In the genomic region with DNA sequence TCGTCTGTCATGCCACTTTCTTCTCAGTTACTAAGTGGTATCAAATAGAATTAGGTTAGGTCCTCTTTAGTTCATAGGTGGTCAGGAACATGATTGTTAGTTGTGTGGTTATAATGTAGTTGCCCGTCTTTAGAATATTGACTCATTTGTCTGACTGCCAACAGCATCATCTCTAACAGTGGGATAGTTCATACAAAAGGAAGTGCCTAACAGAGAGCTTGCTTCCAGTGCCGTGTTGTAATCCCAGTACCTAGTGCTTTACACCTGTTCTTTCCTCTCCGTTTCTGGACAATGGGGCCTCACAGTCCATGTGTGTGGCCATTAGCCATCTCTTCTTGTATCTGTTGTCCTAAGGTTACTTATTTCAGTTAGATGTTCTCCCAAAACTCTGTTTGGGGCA, we compare ENCODE assay signal across 22 mouse cellular contexts.
DNase-seq lines count a peak whose midpoint lies in the region; ATAC-seq lines count a peak whose summit lies in the region.
"Had no signal": no experiment of that assay in that cellular context is flagged by ENCODE, and none has a peak within 500 bp of the region (broad histone marks: within the 10 kb centered on the region; RNA-seq: fewer than 3 reads in every experiment).

No protein-coding gene starts in this region.

- 66% methylated on average over 4 of the region's 4 CpGs for WGBS in forebrain, embryonic 13.5 days
- 79% methylated on average over 4 of the region's 4 CpGs for WGBS in forebrain, embryonic 11.5 days
- WGBS in hindbrain, embryonic 12.5 days = 67% methylated on average over 4 of the region's 4 CpGs
- WGBS in hindbrain, embryonic 10.5 days = 70% methylated on average over 4 of the region's 4 CpGs
- 41% methylated on average over 4 of the region's 4 CpGs for WGBS in neural tube, embryonic 13.5 days
- WGBS in limb, embryonic 10.5 days = 87% methylated on average over 4 of the region's 4 CpGs

- H3K9me3 ChIP-seq in forebrain, embryonic 13.5 days (replicated peaks) = 0 out of 2 replicates have a peak, but pooled peaks cover 5% of the 10 kb centered on the region
- H3K9me3 ChIP-seq in forebrain, embryonic 11.5 days (ENCODE audit: control insufficient read depth, low read length) = no peaks in the 10 kb centered on the region
- H3K9me3 ChIP-seq in hindbrain, embryonic 12.5 days (replicated peaks) = peaks cover 8% of the 10 kb centered on the region; the same call in 1 of the 2 replicates
- peaks cover 11% of the 10 kb centered on the region; the same call in 1 of the 2 replicates for H3K9me3 ChIP-seq in hindbrain, embryonic 10.5 days
- H3K9me3 ChIP-seq in neural tube, embryonic 13.5 days = peaks cover 9% of the 10 kb centered on the region; the same call in 1 of the 2 replicates
- H3K9me3 ChIP-seq in limb, embryonic 10.5 days (replicated peaks) = no peaks in the 10 kb centered on the region
- H3K9me3 ChIP-seq: embryonic facial prominence, embryonic 12.5 days; heart, embryonic 15.5 days had no signal

- H3K36me3 ChIP-seq in forebrain, embryonic 13.5 days (ENCODE audit: poor library complexity, severe bottlenecking) = peaks cover 11% of the 10 kb centered on the region; the same call in 1 of the 2 replicates
- no peaks in the 10 kb centered on the region for H3K36me3 ChIP-seq in forebrain, embryonic 11.5 days (ENCODE audit: control insufficient read depth, insufficient read depth, low read length)
- H3K36me3 ChIP-seq in hindbrain, embryonic 12.5 days = peaks cover 7% of the 10 kb centered on the region; the same call in 1 of the 2 replicates
- peaks cover 11% of the 10 kb centered on the region for H3K36me3 ChIP-seq in hindbrain, embryonic 10.5 days
- H3K36me3 ChIP-seq in neural tube, embryonic 13.5 days = no peaks in the 10 kb centered on the region
- H3K36me3 ChIP-seq in limb, embryonic 10.5 days = peaks cover 38% of the 10 kb centered on the region
- H3K36me3 ChIP-seq: embryonic facial prominence, embryonic 12.5 days; heart, embryonic 15.5 days had no signal

- no peak for ATAC-seq in forebrain, embryonic 13.5 days
- ATAC-seq in forebrain, embryonic 11.5 days (replicated peaks; ENCODE audit: low FRiP score) = no peak
- ATAC-seq in hindbrain, embryonic 12.5 days (ENCODE audit: low FRiP score) = no peak
- ATAC-seq in neural tube, embryonic 13.5 days (ENCODE audit: low read depth) = no peak
- ATAC-seq: inflammation-experienced regulatory T-cells, adult 6 months; intestine, postnatal 0 days had no signal

- H3K27ac ChIP-seq in forebrain, embryonic 13.5 days = peak overlapping the region; percentile 61; the same call in 1 of the 2 replicates
- H3K27ac ChIP-seq in forebrain, embryonic 11.5 days (ENCODE audit: low read depth, low read length) = no peak overlapping the region
- peak overlapping the region; percentile 19; the same call in 1 of the 2 replicates for H3K27ac ChIP-seq in hindbrain, embryonic 12.5 days
- no peak overlapping the region for H3K27ac ChIP-seq in hindbrain, embryonic 10.5 days
- H3K27ac ChIP-seq in neural tube, embryonic 13.5 days (replicated peaks) = peak overlapping the region; percentile 92; the same call in 1 of the 2 replicates
- H3K27ac ChIP-seq in limb, embryonic 10.5 days = no peak overlapping the region
- H3K27ac ChIP-seq: embryonic facial prominence, embryonic 12.5 days; gastrocnemius, adult 2 months; heart, embryonic 15.5 days had no signal

- H3K4me1 ChIP-seq in forebrain, embryonic 13.5 days = peaks cover 64% of the 10 kb centered on the region
- peaks cover 20% of the 10 kb centered on the region for H3K4me1 ChIP-seq in forebrain, embryonic 11.5 days (replicated peaks; ENCODE audit: control insufficient read depth, insufficient read depth, low read length)
- peaks cover 59% of the 10 kb centered on the region for H3K4me1 ChIP-seq in hindbrain, embryonic 12.5 days
- H3K4me1 ChIP-seq in hindbrain, embryonic 10.5 days (replicated peaks) = peaks cover 54% of the 10 kb centered on the region
- peaks cover 76% of the 10 kb centered on the region for H3K4me1 ChIP-seq in neural tube, embryonic 13.5 days (replicated peaks)
- peaks cover 26% of the 10 kb centered on the region for H3K4me1 ChIP-seq in limb, embryonic 10.5 days

- no peaks in the 10 kb centered on the region for H3K27me3 ChIP-seq in forebrain, embryonic 13.5 days
- peaks cover 2% of the 10 kb centered on the region; the same call in 1 of the 2 replicates for H3K27me3 ChIP-seq in forebrain, embryonic 11.5 days (ENCODE audit: control insufficient read depth, insufficient read depth, low read length)
- H3K27me3 ChIP-seq in hindbrain, embryonic 12.5 days = no peaks in the 10 kb centered on the region
- H3K27me3 ChIP-seq in hindbrain, embryonic 10.5 days (ENCODE audit: insufficient read depth, poor library complexity, severe bottlenecking) = no peaks in the 10 kb centered on the region
- H3K27me3 ChIP-seq in neural tube, embryonic 13.5 days = no peaks in the 10 kb centered on the region
- no peaks in the 10 kb centered on the region for H3K27me3 ChIP-seq in limb, embryonic 10.5 days (ENCODE audit: low read depth, poor library complexity, severe bottlenecking)
- H3K27me3 ChIP-seq: CH12.LX; embryonic facial prominence, embryonic 12.5 days; heart, embryonic 15.5 days had no signal

- H3K4me2 ChIP-seq in forebrain, embryonic 13.5 days = no peak overlapping the region
- no peak overlapping the region for H3K4me2 ChIP-seq in forebrain, embryonic 11.5 days (ENCODE audit: low read depth, low read length, severe bottlenecking)
- no peak overlapping the region for H3K4me2 ChIP-seq in hindbrain, embryonic 12.5 days (replicated peaks)
- no peak overlapping the region for H3K4me2 ChIP-seq in neural tube, embryonic 13.5 days
- H3K4me2 ChIP-seq: embryonic facial prominence, embryonic 12.5 days; heart, embryonic 15.5 days had no signal

- DNase-seq in forebrain, embryonic 11.5 days (ENCODE audit: low spot score) = no peak
- DNase-seq in hindbrain, embryonic 10.5 days (ENCODE audit: low spot score) = no peak
- no peak for DNase-seq in neural tube, embryonic 10.5 days (ENCODE audit: extremely low spot score, low spot score)
- DNase-seq in limb, embryonic 10.5 days (ENCODE audit: low spot score) = peak; percentile 15
- DNase-seq: adrenal gland, adult 2 months; adrenal gland, postnatal 25 days; cerebellum, adult 11 months; cerebellum, adult 9-10 months; cerebellum, postnatal 25 days; forebrain, postnatal 0 days; gastrocnemius, adult 2 months; gastrocnemius, postnatal 25 days; heart, postnatal 14 days; kidney, adult 8-10 months had no signal

- H3K4me3 ChIP-seq in forebrain, embryonic 13.5 days = no peak overlapping the region
- H3K4me3 ChIP-seq in forebrain, embryonic 11.5 days (ENCODE audit: low read depth, low read length) = no peak overlapping the region
- no peak overlapping the region for H3K4me3 ChIP-seq in hindbrain, embryonic 12.5 days
- no peak overlapping the region for H3K4me3 ChIP-seq in hindbrain, embryonic 10.5 days
- no peak overlapping the region for H3K4me3 ChIP-seq in neural tube, embryonic 13.5 days
- no peak overlapping the region for H3K4me3 ChIP-seq in limb, embryonic 10.5 days
- H3K4me3 ChIP-seq: embryonic facial prominence, embryonic 12.5 days; gastrocnemius, adult 2 months; heart, embryonic 15.5 days had no signal

- H3K9ac ChIP-seq in forebrain, embryonic 13.5 days = no peak overlapping the region
- H3K9ac ChIP-seq in forebrain, embryonic 11.5 days (ENCODE audit: low read length) = no peak overlapping the region
- H3K9ac ChIP-seq in hindbrain, embryonic 12.5 days = no peak overlapping the region
- H3K9ac ChIP-seq in neural tube, embryonic 13.5 days = no peak overlapping the region
- H3K9ac ChIP-seq: embryonic facial prominence, embryonic 12.5 days; forebrain, postnatal 0 days; heart, embryonic 15.5 days had no signal

Comparison
In these comparisons a context has a peak if more than half of its experiments do, and no peak if none do; other contexts are left out.
1. H3K27ac ChIP-seq: peak in forebrain, embryonic 13.5 days (single experiment), hindbrain, embryonic 12.5 days (single experiment) and neural tube, embryonic 13.5 days (single experiment); none in forebrain, embryonic 11.5 days (single experiment), hindbrain, embryonic 10.5 days (single experiment) and limb, embryonic 10.5 days (single experiment).